Mouse (Mus musculus) adrenal gland, postnatal 14 days (tissue): Measurements from ENCODE around the gene Jmjd8. TPM values are rescaled to one million over a fixed set of nuclear protein-coding genes. Genes with fewer than 3 reads are reported as not detected.
A peak's percentile ranks its signal among the peaks of the same experiment; 100 is the strongest.
"Not testable (repeated sequence)": the region's sequence is repeated elsewhere in the genome, so short reads cannot be mapped to it uniquely, and the experiment has no call there.

Experiments used
- DNase-seq: peaks from one replicate; pipeline ENCODE4 v3.0.0; 2021; ENCODE audit warnings: mixed read lengths
- long read RNA-seq, 2 experiments: library from polyadenylated mRNA; stranded (forward); transcript quantifications; one replicate each; pipeline ENCODE4 v2.0.0; 2021
- total RNA-seq: library from RNA; stranded (reverse); gene quantifications from 2 replicates; pipeline ENCODE4 v1.2.3, GENCODE M21; 2021

Jmjd8 gene
- 68.2 and 71.0 TPM in 2 replicates for total RNA-seq
- long read RNA-seq, experiment 1, transcript Jmjd8-205 (9 exons, 2,268 nt) = major isoform, 55 of 85 reads
- long read RNA-seq, experiment 1, partial matches to known transcripts = 6 of 85 reads
- long read RNA-seq, experiment 1, other reads (novel, unspliced or antisense) = 20 of 85 reads
- long read RNA-seq, experiment 2, transcript Jmjd8-205 (9 exons, 2,268 nt) = major isoform, 42 of 68 reads
- long read RNA-seq, experiment 2, partial matches to known transcripts = 12 of 68 reads
- long read RNA-seq, experiment 2, other reads (novel, unspliced or antisense) = 14 of 68 reads

- peak; percentile 87 for DNase-seq
These were observed at the start of gene Jmjd8 for GRCm38 (mm10) chr17:25828712-25829557. Gene Jmjd8 (plus strand): TSS chr17:25828867.

GRCm38 (mm10) chr17:25781339-25781738, 47.3 kb upstream of the Jmjd8 start:
- DNase-seq = no peak

DNA sequence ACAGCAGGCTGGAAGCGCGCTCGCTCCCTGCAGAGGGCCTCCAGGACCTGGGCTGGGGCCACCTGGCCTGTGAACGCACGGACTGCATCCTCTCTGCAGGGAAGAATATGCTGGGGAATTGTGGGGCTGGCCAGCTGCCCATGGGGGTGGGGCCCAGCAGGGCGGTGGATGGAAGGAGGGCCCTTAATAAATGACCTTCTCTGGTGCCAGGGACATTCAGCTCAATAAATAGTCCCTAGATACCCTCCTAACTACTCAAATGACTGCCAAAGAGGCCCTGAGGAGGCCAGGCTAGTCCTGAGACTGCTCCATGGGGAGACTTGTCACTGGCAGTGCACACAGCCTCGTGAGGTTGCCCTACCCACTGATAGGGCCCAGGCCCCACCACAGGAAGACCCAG, 45.6 kb upstream of the Jmjd8 start:
- DNase-seq = peak; percentile 87

DNA sequence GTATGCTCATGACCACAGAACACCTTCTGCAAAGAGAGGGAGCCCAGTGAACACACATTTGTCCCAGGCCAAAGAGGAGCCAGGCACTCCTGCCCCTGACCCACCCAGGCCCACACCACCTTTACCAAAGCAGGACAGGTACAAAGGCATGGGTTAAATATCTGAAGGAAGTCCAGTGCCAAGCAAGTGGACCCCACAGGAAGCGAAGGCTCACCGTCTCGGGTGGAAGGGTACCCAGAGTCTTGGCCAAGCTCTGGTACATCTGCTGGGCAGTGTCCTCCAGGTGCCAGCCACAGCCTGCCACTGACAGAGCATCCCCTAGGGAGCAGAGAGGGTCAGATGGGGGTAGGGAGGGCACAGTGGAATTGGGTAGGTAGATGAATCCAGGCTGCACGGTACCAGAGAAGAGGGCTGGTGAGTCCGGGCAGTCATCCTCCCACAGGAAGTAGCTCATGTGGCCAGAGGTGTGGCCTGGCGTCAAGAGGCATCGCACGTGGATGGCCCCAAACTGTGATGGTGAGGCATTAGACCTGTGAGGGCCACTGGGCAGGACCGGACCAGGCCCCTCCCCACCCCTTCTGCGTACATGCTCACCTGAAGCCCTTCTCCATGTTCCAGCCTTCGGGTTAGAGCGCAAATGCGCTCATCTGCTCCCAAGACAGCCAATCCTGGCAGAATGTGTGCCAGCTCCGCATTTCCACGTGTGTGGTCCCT, 44.6 kb upstream of the Jmjd8 start:
- DNase-seq = no peak

DNA sequence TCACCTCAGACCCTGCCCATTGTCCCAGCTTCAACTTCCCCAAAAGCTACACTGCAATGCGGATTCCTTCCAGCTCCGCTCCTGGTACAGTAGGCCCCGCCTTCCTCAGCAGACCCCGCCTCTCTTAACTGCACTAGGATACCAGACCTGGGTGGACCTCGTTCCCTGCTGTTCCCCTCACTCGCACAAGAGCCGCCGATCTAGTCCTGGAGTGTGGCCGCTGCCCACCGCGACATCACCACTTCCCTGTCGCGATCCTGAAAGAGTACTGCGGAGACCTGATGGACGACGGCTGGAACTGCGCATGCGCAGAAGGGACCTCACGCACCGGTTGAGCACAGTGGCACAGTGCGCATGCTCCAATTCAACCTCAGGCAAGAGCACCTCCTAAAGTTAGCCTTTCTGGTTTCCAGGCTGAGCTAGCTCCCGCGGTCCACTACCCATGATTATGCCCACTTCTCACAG, 43.4 kb upstream of the Jmjd8 start, which contains the start of gene Haghl:
TSS of gene Haghl (minus strand) at position 393 of the 465 bp plus-strand sequence.
- peak; percentile 97 for DNase-seq

- no peak for DNase-seq
These were observed 42.4 kb upstream of the Jmjd8 start, which contains the start of gene Ccdc78 for GRCm38 (mm10) chr17:25786280-25786679. Gene Ccdc78 (plus strand): TSS chr17:25786580.

- no peak for DNase-seq
These were observed 41.7 kb upstream of the Jmjd8 start for GRCm38 (mm10) chr17:25786781-25787504.

GRCm38 (mm10) chr17:25791320-25791842, 37.3 kb upstream of the Jmjd8 start:
- DNase-seq = no peak

- DNase-seq = peak; percentile 93
These were observed 36.7 kb upstream of the Jmjd8 start for GRCm38 (mm10) chr17:25791843-25792527.

- peak; percentile 91 for DNase-seq
These were observed 36.1 kb upstream of the Jmjd8 start, which contains the start of gene Fam173a for GRCm38 (mm10) chr17:25792615-25793014. Gene Fam173a (minus strand): TSS chr17:25792901.

- no peak for DNase-seq
These were observed 34.5 kb upstream of the Jmjd8 start for GRCm38 (mm10) chr17:25794197-25794596.

- no peak for DNase-seq
These were observed 33.7 kb upstream of the Jmjd8 start for GRCm38 (mm10) chr17:25794998-25795397.

GRCm38 (mm10) chr17:25795609-25796092, 33.0 kb upstream of the Jmjd8 start, which contains the start of gene AC134908.4:
Gene AC134908.4 (minus strand): TSS chr17:25795659.
- DNase-seq = peak; percentile 70

- DNase-seq = peak; percentile 51
These were observed 32.4 kb upstream of the Jmjd8 start for GRCm38 (mm10) chr17:25796211-25796771.

- DNase-seq = peak; percentile 95
These were observed 31.7 kb upstream of the Jmjd8 start, which contains the start of gene Metrn for GRCm38 (mm10) chr17:25796951-25797369. Gene Metrn (minus strand): TSS chr17:25797136.

DNA sequence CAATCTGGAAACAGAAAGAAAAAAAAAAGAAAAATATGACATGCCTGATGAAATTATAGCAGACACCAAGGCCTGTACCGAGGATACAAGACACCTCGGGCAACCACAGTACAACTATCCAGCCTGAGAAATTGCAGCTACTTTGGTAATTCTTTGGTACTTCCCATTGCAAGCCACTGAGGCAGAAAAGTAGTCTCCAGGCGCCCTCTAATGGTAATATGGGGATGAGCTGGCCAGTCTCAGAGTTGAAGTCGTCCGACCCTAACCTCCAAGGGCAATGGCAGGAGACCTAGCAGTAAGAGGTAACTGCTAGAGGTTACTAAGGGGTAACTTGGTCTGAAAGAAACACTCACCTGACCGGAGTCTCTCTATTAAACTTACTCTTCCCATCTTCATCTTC, 27.6 kb upstream of the Jmjd8 start:
- DNase-seq = peak; percentile 76

DNA sequence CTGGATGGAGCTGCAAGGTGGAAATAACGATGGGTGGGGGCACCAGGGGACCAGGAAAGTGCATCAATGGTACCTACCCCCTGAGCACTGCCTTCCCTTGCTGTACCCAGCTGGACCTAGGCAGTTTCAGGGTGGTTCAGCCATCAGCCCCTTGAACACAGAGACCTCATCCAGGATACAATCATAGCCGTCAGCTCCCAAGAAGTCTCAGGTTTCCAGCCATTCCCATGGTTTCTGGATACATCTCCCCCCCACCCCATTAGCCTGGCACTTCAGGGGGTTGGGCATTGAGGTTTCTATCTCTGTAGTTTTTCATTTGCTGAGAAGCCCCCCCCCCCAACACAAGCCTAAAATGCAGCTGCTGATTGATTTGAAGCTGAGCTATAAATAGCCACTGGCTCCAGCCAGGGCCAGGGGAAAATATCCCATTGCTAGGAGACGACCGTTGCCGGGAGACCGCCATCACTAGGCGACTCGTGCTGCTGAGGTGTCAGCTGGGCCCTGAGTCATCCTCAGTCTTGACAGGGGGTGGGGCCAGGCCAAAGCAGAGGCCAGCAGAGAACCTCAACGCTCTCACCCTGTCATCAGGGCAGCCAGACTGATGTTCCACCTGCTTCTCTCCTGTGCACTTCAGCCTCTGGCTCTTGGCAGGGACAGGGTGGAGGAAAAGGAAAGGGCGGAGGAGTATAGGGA, 25.7 kb upstream of the Jmjd8 start:
- peak; percentile 92 for DNase-seq

- peak; percentile 67 for DNase-seq
These were observed 22.2 kb upstream of the Jmjd8 start for GRCm38 (mm10) chr17:25806507-25806906.

- not testable (repeated sequence) for DNase-seq
These were observed 21.2 kb upstream of the Jmjd8 start for GRCm38 (mm10) chr17:25807452-25807851.
